Mouse (Mus musculus): ENCODE data around the gene Emx1.

GRCm38 (mm10) chr6:85189361-85189760 is 2.1 kb downstream of the Emx1 start:
- no peak for TF ChIP-seq CTCF (IDR thresholded peaks at IDR 0.05; ENCODE audit: extremely low read depth, insufficient read depth, insufficient read length, insufficient replicate concordance)
- TF ChIP-seq POLR2A (IDR thresholded peaks at IDR 0.05; ENCODE audit: low read depth, low read length) = no peak

Measured in spleen, adult 2 months (tissue).